Mouse (Mus musculus) spleen, postnatal 0 days (tissue): ENCODE measurements around the gene Olfr140. TPM values are rescaled to one million over a fixed set of nuclear protein-coding genes. Genes with fewer than 3 reads are reported as not detected.

Experiments
- polyA plus RNA-seq: library from polyadenylated mRNA; unstranded; fragments of >200 nt; fragmentation: Nextera tagmentation; extraction: Ambion mirVana; gene quantifications from 2 replicates; pipeline ENCODE4 v1.2.1, GENCODE M21; 2015

Gene Olfr140
- polyA plus RNA-seq: not detected in 2 replicates

GRCm38 (mm10) chr2:90063494-90063893 is at the start of gene Olfr140:
Gene Olfr140 (minus strand): TSS chr2:90063594.

GRCm38 (mm10) chr2:90035037-90035436 is 28.4 kb downstream of the Olfr140 start, which contains the start of gene Olfr1265:
Gene Olfr1265 (plus strand): TSS chr2:90035337.

GRCm38 (mm10) chr2:90025477-90025876 is 37.9 kb downstream of the Olfr140 start, which contains the start of gene Olfr1264:
Gene Olfr1264 (minus strand): TSS chr2:90025577.

GRCm38 (mm10) chr2:90011831-90012230 is 51.6 kb downstream of the Olfr140 start, which contains the start of gene Olfr1263:
Gene Olfr1263 (plus strand): TSS chr2:90012131.

GRCm38 (mm10) chr2:89999845-90000244 is 63.5 kb downstream of the Olfr140 start, which contains the start of gene Olfr1262:
Gene Olfr1262 (plus strand): TSS chr2:90000145.

Other genes with a start within 250 kb of the Olfr140 start
- gene Olfr1256, start 222.0 kb downstream of the Olfr140 start, polyA plus RNA-seq: not detected in 2 replicates
- gene Olfr48, start 215.4 kb downstream of the Olfr140 start, polyA plus RNA-seq: not detected in 2 replicates
- not detected in 2 replicates for gene Olfr1257, start 185.2 kb downstream of the Olfr140 start, polyA plus RNA-seq
- not detected in 2 replicates for gene Olfr1258, start 136.3 kb downstream of the Olfr140 start, polyA plus RNA-seq
- gene Olfr1259, start 114.9 kb downstream of the Olfr140 start, polyA plus RNA-seq: not detected in 2 replicates
- gene Olfr1260, start 89.3 kb downstream of the Olfr140 start, polyA plus RNA-seq: not detected in 2 replicates
- not detected in 2 replicates for gene Olfr1261, start 72.4 kb downstream of the Olfr140 start, polyA plus RNA-seq
- gene Olfr1262, start 63.4 kb downstream of the Olfr140 start, polyA plus RNA-seq: not detected in 2 replicates
- gene Olfr1263, start 51.5 kb downstream of the Olfr140 start, polyA plus RNA-seq: not detected in 2 replicates
- not detected in 2 replicates for gene Olfr1264, start 38.0 kb downstream of the Olfr140 start, polyA plus RNA-seq
- not detected in 2 replicates for gene Olfr1265, start 28.3 kb downstream of the Olfr140 start, polyA plus RNA-seq
- not detected in 2 replicates for gene Olfr1269, start 57.8 kb upstream of the Olfr140 start, polyA plus RNA-seq
- not detected in 2 replicates for gene Olfr32, start 78.7 kb upstream of the Olfr140 start, polyA plus RNA-seq
- not detected in 2 replicates for gene Olfr1270, start 89.5 kb upstream of the Olfr140 start, polyA plus RNA-seq
- not detected in 2 replicates for gene Olfr1506, start 160.9 kb upstream of the Olfr140 start, polyA plus RNA-seq
- not detected in 2 replicates for gene Olfr142, start 194.0 kb upstream of the Olfr140 start, polyA plus RNA-seq
- not detected in 2 replicates for gene Olfr1271, start 207.4 kb upstream of the Olfr140 start, polyA plus RNA-seq
- gene Olfr1272, start 229.2 kb upstream of the Olfr140 start, polyA plus RNA-seq: not detected in 2 replicates